8 mouse cellular contexts compared by ENCODE assay signal in the genomic region with DNA sequence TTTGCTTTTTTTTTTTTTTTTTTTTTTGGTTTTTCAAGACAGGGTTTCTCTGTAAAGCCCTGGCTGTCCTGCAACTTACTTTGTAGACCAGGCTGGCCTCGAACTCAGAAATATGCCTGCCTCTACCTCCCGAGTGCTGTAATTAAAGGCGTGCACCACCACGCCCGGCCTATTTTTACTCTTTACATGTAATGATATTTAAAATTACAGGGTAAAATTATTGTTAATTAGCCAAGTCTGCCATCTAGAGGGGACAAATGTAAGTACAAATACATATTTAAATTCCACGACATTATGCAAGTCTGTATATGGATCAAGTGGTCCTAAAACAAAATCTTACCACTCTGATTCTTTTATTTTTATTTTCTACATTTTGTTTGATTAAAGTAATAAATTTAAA. TPM values are rescaled to one million over a fixed set of nuclear protein-coding genes. Genes with fewer than 3 reads are reported as not detected.
A peak's percentile ranks its signal among the peaks of the same experiment; 100 is the strongest.
DNase-seq lines count a peak whose midpoint lies in the region; ATAC-seq and TF ChIP-seq lines count a peak whose summit lies in the region.

No protein-coding gene starts in this region.

- no peak overlapping the region for H3K9ac ChIP-seq in hindbrain, embryonic 11.5 days (ENCODE audit: low read depth, low read length)
- H3K9ac ChIP-seq in hindbrain, embryonic 13.5 days, result no peak overlapping the region
- H3K9ac ChIP-seq in embryonic facial prominence, embryonic 14.5 days (ENCODE audit: low read depth, low read length), result no peak overlapping the region
- H3K9ac ChIP-seq in stomach, postnatal 0 days (ENCODE audit: low read length), result no peak overlapping the region

- H3K36me3 ChIP-seq in hindbrain, embryonic 11.5 days (ENCODE audit: control insufficient read depth, insufficient read depth, low read length), result 0 out of 2 replicates have a peak, but pooled peaks cover 2% of the 10 kb centered on the region
- H3K36me3 ChIP-seq in hindbrain, embryonic 13.5 days, result peaks cover 50% of the 10 kb centered on the region
- H3K36me3 ChIP-seq in embryonic facial prominence, embryonic 14.5 days (ENCODE audit: control insufficient read depth, insufficient read depth, low read length), result peaks cover 55% of the 10 kb centered on the region
- peaks cover 8% of the 10 kb centered on the region; the same call in 1 of the 2 replicates for H3K36me3 ChIP-seq in stomach, postnatal 0 days (ENCODE audit: control insufficient read depth, insufficient read depth, low read length)

- H3K4me3 ChIP-seq in hindbrain, embryonic 11.5 days (ENCODE audit: low read depth, low read length), result no peak overlapping the region
- H3K4me3 ChIP-seq in hindbrain, embryonic 13.5 days, result no peak overlapping the region
- H3K4me3 ChIP-seq in embryonic facial prominence, embryonic 14.5 days (ENCODE audit: low read depth, low read length), result no peak overlapping the region
- no peak overlapping the region for H3K4me3 ChIP-seq in stomach, postnatal 0 days (ENCODE audit: low read depth, low read length)

- ATAC-seq in hindbrain, embryonic 11.5 days (ENCODE audit: low FRiP score), result no peak
- ATAC-seq in hindbrain, embryonic 13.5 days (ENCODE audit: low FRiP score), result no peak
- ATAC-seq in embryonic facial prominence, embryonic 14.5 days (ENCODE audit: low read depth), result no peak
- no peak for ATAC-seq in stomach, postnatal 0 days (ENCODE audit: low FRiP score, low TSS enrichment)

- no peaks in the 10 kb centered on the region for H3K4me1 ChIP-seq in hindbrain, embryonic 11.5 days (replicated peaks; ENCODE audit: control insufficient read depth, insufficient read depth, low read length)
- H3K4me1 ChIP-seq in hindbrain, embryonic 13.5 days (replicated peaks), result no peaks in the 10 kb centered on the region
- H3K4me1 ChIP-seq in embryonic facial prominence, embryonic 14.5 days (ENCODE audit: control insufficient read depth, insufficient read depth, low read length), result no peaks in the 10 kb centered on the region
- no peaks in the 10 kb centered on the region for H3K4me1 ChIP-seq in stomach, postnatal 0 days (replicated peaks; ENCODE audit: control insufficient read depth, insufficient read depth)

- WGBS in hindbrain, embryonic 11.5 days, result 90% methylated on average over 6 of the region's 6 CpGs
- WGBS in hindbrain, embryonic 13.5 days, result 81% methylated on average over 6 of the region's 6 CpGs
- WGBS in embryonic facial prominence, embryonic 14.5 days, result 60% methylated on average over 6 of the region's 6 CpGs
- WGBS in stomach, postnatal 0 days, result 40% methylated on average over 6 of the region's 6 CpGs

- no peak for TF ChIP-seq EP300 in stomach, postnatal 0 days (optimal IDR thresholded peaks at IDR 0.05)

- H3K9me3 ChIP-seq in hindbrain, embryonic 11.5 days (ENCODE audit: control insufficient read depth, low read length), result no peaks in the 10 kb centered on the region
- H3K9me3 ChIP-seq in hindbrain, embryonic 13.5 days, result no peaks in the 10 kb centered on the region
- no peaks in the 10 kb centered on the region for H3K9me3 ChIP-seq in embryonic facial prominence, embryonic 14.5 days (ENCODE audit: control insufficient read depth, low read length)
- no peaks in the 10 kb centered on the region for H3K9me3 ChIP-seq in stomach, postnatal 0 days (ENCODE audit: control insufficient read depth, low read length)

- peak; percentile 25 for DNase-seq in hindbrain, embryonic 11.5 days (ENCODE audit: low spot score)
- DNase-seq in thymus, postnatal 25 days, result peak; percentile 8
- DNase-seq in thymus, postnatal 14 days, result no peak
- DNase-seq in embryonic facial prominence, embryonic 14.5 days (ENCODE audit: low spot score), result peak; percentile 58
- DNase-seq in stomach, postnatal 0 days (ENCODE audit: low spot score), result no peak
- DNase-seq in urinary bladder, postnatal 4 days (ENCODE audit: low spot score in 2 of 2), result no peak
- DNase-seq in gastrocnemius, postnatal 10 days, result no peak

- no peak overlapping the region for H3K4me2 ChIP-seq in hindbrain, embryonic 11.5 days (replicated peaks; ENCODE audit: low read depth, low read length)
- no peak overlapping the region for H3K4me2 ChIP-seq in hindbrain, embryonic 13.5 days
- H3K4me2 ChIP-seq in embryonic facial prominence, embryonic 14.5 days (ENCODE audit: low read depth, low read length), result no peak overlapping the region
- H3K4me2 ChIP-seq in stomach, postnatal 0 days (replicated peaks; ENCODE audit: low read depth), result no peak overlapping the region

- no peaks in the 10 kb centered on the region for H3K27me3 ChIP-seq in hindbrain, embryonic 11.5 days (ENCODE audit: control insufficient read depth, insufficient read depth, low read length)
- no peaks in the 10 kb centered on the region for H3K27me3 ChIP-seq in hindbrain, embryonic 13.5 days
- H3K27me3 ChIP-seq in embryonic facial prominence, embryonic 14.5 days (replicated peaks; ENCODE audit: control insufficient read depth, insufficient read depth, low read length), result no peaks in the 10 kb centered on the region
- H3K27me3 ChIP-seq in stomach, postnatal 0 days (ENCODE audit: control insufficient read depth, insufficient read depth, low read length), result no peaks in the 10 kb centered on the region

- peak; percentile 74 for TF ChIP-seq CTCF in stomach, postnatal 0 days (IDR thresholded peaks at IDR 0.05; ENCODE audit: low read depth)

- H3K27ac ChIP-seq in hindbrain, embryonic 11.5 days (ENCODE audit: low read depth, low read length), result no peak overlapping the region
- no peak overlapping the region for H3K27ac ChIP-seq in hindbrain, embryonic 13.5 days
- H3K27ac ChIP-seq in embryonic facial prominence, embryonic 14.5 days (replicated peaks; ENCODE audit: low read depth, low read length), result no peak overlapping the region
- no peak overlapping the region for H3K27ac ChIP-seq in stomach, postnatal 0 days (replicated peaks)

RNA-seq across cellular contexts. Expression of a gene that starts 49.9 kb away (rescaled TPM):
- 110 and 113 TPM in 2 replicates for polyA plus RNA-seq in hindbrain, embryonic 11.5 days (2014; fragmentation: Nextera tagmentation; extraction: Ambion mirVana)
- polyA plus RNA-seq in hindbrain, embryonic 13.5 days (2015; fragmentation: Nextera tagmentation; extraction: Ambion mirVana), result 125 TPM in 2 replicates
- polyA plus RNA-seq in embryonic facial prominence, embryonic 14.5 days (2014; fragmentation: Nextera tagmentation; extraction: Ambion mirVana), result 64.1 and 66.5 TPM in 2 replicates
- polyA plus RNA-seq in stomach, postnatal 0 days (2015; fragmentation: Nextera tagmentation; extraction: Ambion mirVana), result 42.2 and 42.6 TPM in 2 replicates
- total RNA-seq in gastrocnemius, postnatal 10 days (2021), result 10 to 100 TPM; 42.2 to 45.2 TPM

Comparison
In these comparisons a context has a peak if more than half of its experiments do, and no peak if none do; other contexts are left out.
1. DNase-seq: peak in hindbrain, embryonic 11.5 days (single experiment), thymus, postnatal 25 days (single experiment) and embryonic facial prominence, embryonic 14.5 days (single experiment); none in thymus, postnatal 14 days (single experiment), stomach, postnatal 0 days (single experiment), urinary bladder, postnatal 4 days (0 of 2) and gastrocnemius, postnatal 10 days (single experiment).